Mouse (Mus musculus) forebrain, embryonic 16.5 days (tissue): ENCODE results near the gene Tmem132e. TPM values are rescaled to one million over a fixed set of nuclear protein-coding genes. Genes with fewer than 3 reads are reported as not detected.

Experiments
- ATAC-seq: fragments of 200-750 bp; cut with Nextera tagmentation; 2 replicates; pipeline ENCODE4 v1.8.0; 2017; ENCODE audit warnings: mild to moderate bottlenecking, moderate library complexity
- H3K27ac ChIP-seq: fragments of 300-500 bp; sonication (generic); 2 replicates; pipeline ENCODE4 v1.5.1; 2014; ENCODE audit warnings: low read length, control low read depth
- H3K27me3 ChIP-seq: fragments of 300-500 bp; sonication (generic); replicated peaks from 2 replicates; pipeline ENCODE4 v1.6.1; 2014; ENCODE audit warnings: low read length; ENCODE audit not compliant: control insufficient read depth, insufficient read depth
- H3K36me3 ChIP-seq: fragments of 300-500 bp; sonication (generic); 2 replicates; pipeline ENCODE4 v1.6.1; 2014; ENCODE audit not compliant: control insufficient read depth, insufficient read depth
- H3K4me1 ChIP-seq: fragments of 300-500 bp; sonication (generic); replicated peaks from 2 replicates; pipeline ENCODE4 v1.6.1; 2014; ENCODE audit warnings: low read length; ENCODE audit not compliant: control insufficient read depth, insufficient read depth
- H3K4me2 ChIP-seq: fragments of 300-500 bp; sonication (generic); 2 replicates; pipeline ENCODE4 v1.6.1; 2014; ENCODE audit warnings: mild to moderate bottlenecking, low read length, control low read depth
- H3K4me3 ChIP-seq: fragments of 300-500 bp; sonication (generic); replicated peaks from 2 replicates; pipeline ENCODE4 v1.5.1; 2014; ENCODE audit warnings: mild to moderate bottlenecking, low read length, control low read depth
- H3K9ac ChIP-seq: fragments of 300-500 bp; sonication (generic); replicated peaks from 2 replicates; pipeline ENCODE4 v1.6.1; 2014; ENCODE audit warnings: low read depth, low read length, control low read depth
- H3K9me3 ChIP-seq: fragments of 300-500 bp; sonication (generic); 2 replicates; pipeline ENCODE4 v1.6.1; 2016; ENCODE audit warnings: low read length; ENCODE audit not compliant: control insufficient read depth
- WGBS: fragments of 180-500 bp; shearing (Covaris S2); extraction: QIAGEN DNeasy Blood & Tissue Kit; methylation state at CpG from one replicate; pipeline ENCODE4 v1.1.7; 2014; 5-methylcytosine and 5-hydroxymethylcytosine counted together
- polyA plus RNA-seq: library from polyadenylated mRNA; unstranded; fragments of >200 nt; fragmentation: Nextera tagmentation; extraction: Ambion mirVana; gene quantifications from 2 replicates; pipeline ENCODE4 v1.2.1, GENCODE M21; 2015

Gene Tmem132e
- polyA plus RNA-seq, 1 experiment from 2014 or later: 1.4 TPM

- Histone ChIP-seq H3K27ac (no peak overlapping the region), H3K27me3 (peaks cover 27% of the 10 kb centered on the region), H3K9me3 (no peaks in the 10 kb centered on the region), H3K9ac (peak overlapping the region; percentile 65), H3K4me1 (peaks cover 28% of the 10 kb centered on the region), H3K36me3 (no peaks in the 10 kb centered on the region), H3K4me2 (peak overlapping the region; percentile 99), H3K4me3 (peak overlapping the region; percentile 66)
- under 1% methylated on average over 47 of the region's 47 CpGs for WGBS
- ATAC-seq: no peak; the same call in 1 of the 2 replicates
Observed at GRCm38 (mm10) chr11:82387711-82388341, 874 bp upstream of the Tmem132e start.

- H3K27me3 ChIP-seq: peaks cover 24% of the 10 kb centered on the region
- no peak overlapping the region for H3K27ac ChIP-seq
- peak; percentile 13; the same call in 1 of the 2 replicates for ATAC-seq
- H3K4me2 ChIP-seq: peak overlapping the region; percentile 99
- peak overlapping the region; percentile 66 for H3K4me3 ChIP-seq
- no peaks in the 10 kb centered on the region for H3K36me3 ChIP-seq
- WGBS: under 1% methylated on average over 69 of the region's 69 CpGs
- H3K9ac ChIP-seq: peak overlapping the region; percentile 65
- peaks cover 28% of the 10 kb centered on the region for H3K4me1 ChIP-seq
- H3K9me3 ChIP-seq: no peaks in the 10 kb centered on the region
Observed at GRCm38 (mm10) chr11:82389396-82390291, 944 bp downstream of the Tmem132e start.

GRCm38 (mm10) chr11:82392341-82392740 is 3.6 kb downstream of the Tmem132e start:
- H3K4me1 ChIP-seq: peaks cover 23% of the 10 kb centered on the region
- H3K9ac ChIP-seq: no peak overlapping the region
- H3K27ac ChIP-seq: no peak overlapping the region
- whole genome bisulfite sequencing: 57% methylated on average over 3 of the region's 3 CpGs
- H3K4me2 ChIP-seq: no peak overlapping the region
- no peaks in the 10 kb centered on the region for H3K36me3 ChIP-seq
- no peak overlapping the region for H3K4me3 ChIP-seq
- ATAC-seq: no peak
- peaks cover 15% of the 10 kb centered on the region for H3K27me3 ChIP-seq
- H3K9me3 ChIP-seq: no peaks in the 10 kb centered on the region

- no peaks in the 10 kb centered on the region for H3K27me3 ChIP-seq
- ATAC-seq: no peak
- 12% methylated on average over 3 of the region's 3 CpGs for WGBS
Observed at GRCm38 (mm10) chr11:82399621-82400020, 10.9 kb downstream of the Tmem132e start.

GRCm38 (mm10) chr11:82405641-82406040 is 16.9 kb downstream of the Tmem132e start:
- Histone ChIP-seq H3K9me3 (no peaks in the 10 kb centered on the region), H3K27ac (no peak overlapping the region), H3K9ac (no peak overlapping the region), H3K27me3 (no peaks in the 10 kb centered on the region), H3K4me2 (no peak overlapping the region), H3K4me3 (no peak overlapping the region), H3K4me1 (no peaks in the 10 kb centered on the region), H3K36me3 (no peaks in the 10 kb centered on the region)
- 42% methylated on average over 3 of the region's 3 CpGs for WGBS
- ATAC-seq: no peak

More at GRCm38 (mm10) chr11:82399621-82400020, 10.9 kb downstream of the Tmem132e start:
- H3K27ac ChIP-seq: no peak overlapping the region
- no peak overlapping the region for H3K4me3 ChIP-seq
- H3K4me1 ChIP-seq: no peaks in the 10 kb centered on the region
- no peak overlapping the region for H3K9ac ChIP-seq
- H3K9me3 ChIP-seq: no peaks in the 10 kb centered on the region
- H3K4me2 ChIP-seq: no peak overlapping the region
- H3K36me3 ChIP-seq: no peaks in the 10 kb centered on the region

- Histone ChIP-seq H3K9ac (no peak overlapping the region), H3K36me3 (no peaks in the 10 kb centered on the region), H3K4me3 (no peak overlapping the region), H3K27me3 (no peaks in the 10 kb centered on the region), H3K27ac (no peak overlapping the region), H3K4me2 (no peak overlapping the region), H3K4me1 (no peaks in the 10 kb centered on the region), H3K9me3 (no peaks in the 10 kb centered on the region)
- 27% methylated on average over 11 of the region's 11 CpGs for WGBS
- ATAC-seq: no peak
Observed at GRCm38 (mm10) chr11:82406358-82407221, 17.9 kb downstream of the Tmem132e start.

- Histone ChIP-seq H3K27me3 (no peaks in the 10 kb centered on the region), H3K4me2 (no peak overlapping the region), H3K9ac (no peak overlapping the region), H3K27ac (no peak overlapping the region), H3K4me1 (no peaks in the 10 kb centered on the region), H3K36me3 (no peaks in the 10 kb centered on the region), H3K9me3 (no peaks in the 10 kb centered on the region), H3K4me3 (no peak overlapping the region)
- no peak for ATAC-seq
- 55% methylated on average over 1 of the region's 1 CpGs for WGBS
Observed at GRCm38 (mm10) chr11:82412496-82412895, 23.8 kb downstream of the Tmem132e start.

- ATAC-seq: peak; percentile 59
- H3K4me3 ChIP-seq: no peak overlapping the region
- no peak overlapping the region for H3K9ac ChIP-seq
- WGBS: 13% methylated on average over 8 of the region's 9 CpGs
- H3K27ac ChIP-seq: no peak overlapping the region
- H3K9me3 ChIP-seq: no peaks in the 10 kb centered on the region
- H3K4me1 ChIP-seq: no peaks in the 10 kb centered on the region
- H3K36me3 ChIP-seq: no peaks in the 10 kb centered on the region
- no peak overlapping the region for H3K4me2 ChIP-seq
- H3K27me3 ChIP-seq: no peaks in the 10 kb centered on the region
Observed at GRCm38 (mm10) chr11:82418337-82419041, 29.8 kb downstream of the Tmem132e start.
